Mouse (Mus musculus) brain, embryonic 14.5 days (tissue): ENCODE measurements around the gene Nol8. TPM values are rescaled to one million over a fixed set of nuclear protein-coding genes. Genes with fewer than 3 reads are reported as not detected.

Experiments
- DNase-seq: peaks from one replicate; pipeline ENCODE4 v3.0.0-alpha.2; 2011; ENCODE audit warnings: low read depth
- CTCF ChIP-seq: fragments of 200-500 bp; IDR thresholded peaks from 2 replicates; pipeline ENCODE4 v1.5.1; 2012; ENCODE audit warnings: inconsistent platforms, mild to moderate bottlenecking, moderate library complexity, borderline replicate concordance; ENCODE audit not compliant: insufficient read depth, insufficient read length; ENCODE audit errors: extremely low read depth
- POLR2A ChIP-seq: fragments of 200-500 bp; IDR thresholded peaks from 2 replicates; pipeline ENCODE4 v1.6.1; 2012; ENCODE audit warnings: mild to moderate bottlenecking, inconsistent platforms, borderline replicate concordance; ENCODE audit not compliant: poor library complexity, insufficient read depth, insufficient read length, severe bottlenecking; ENCODE audit errors: extremely low read depth
- polyA plus RNA-seq: library from polyadenylated mRNA; depleted of rRNA; stranded (reverse); fragments of >200 nt; gene quantifications from 2 replicates; pipeline ENCODE4 v1.2.3, GENCODE M21; 2012; rRNA removed

The Nol8 gene
- 10.6 and 11.6 TPM in 2 replicates for polyA plus RNA-seq

- peak; percentile 100 for DNase-seq
These were observed at the start of gene Nol8, which contains the start of gene Cenpp for GRCm38 (mm10) chr13:49652481-49653179. Gene Nol8, plus strand, starts transcription at chr13:49653078. Gene Cenpp, minus strand, starts transcription at chr13:49652785.

GRCm38 (mm10) chr13:49603603-49604002, 49.3 kb upstream of the Nol8 start:
- no peak for TF ChIP-seq CTCF
- TF ChIP-seq POLR2A, result no peak
- no peak for DNase-seq

More at GRCm38 (mm10) chr13:49652481-49653179, at the start of gene Nol8, which contains the start of gene Cenpp:
- TF ChIP-seq CTCF (no peak), POLR2A (no peak)

GRCm38 (mm10) chr13:49607714-49608113, 45.2 kb upstream of the Nol8 start, which contains the start of gene Ogn:
Gene Ogn, plus strand, starts transcription at chr13:49608046.
- peak; percentile 65 for DNase-seq
- no peak for TF ChIP-seq POLR2A

- no peak for DNase-seq
- TF ChIP-seq POLR2A (no peak), CTCF (no peak)
These were observed 44.1 kb upstream of the Nol8 start for GRCm38 (mm10) chr13:49608589-49609322.

- no peak for DNase-seq
These were observed 35.9 kb upstream of the Nol8 start for GRCm38 (mm10) chr13:49617021-49617420.

GRCm38 (mm10) chr13:49618365-49618764, 34.5 kb upstream of the Nol8 start:
- no peak for TF ChIP-seq CTCF
- no peak for TF ChIP-seq POLR2A
- no peak for DNase-seq

More at GRCm38 (mm10) chr13:49617021-49617420, 35.9 kb upstream of the Nol8 start:
- TF ChIP-seq POLR2A, result no peak
- no peak for TF ChIP-seq CTCF

- no peak for DNase-seq
- TF ChIP-seq POLR2A (no peak), CTCF (no peak)
These were observed 29.7 kb upstream of the Nol8 start for GRCm38 (mm10) chr13:49623216-49623615.

- TF ChIP-seq CTCF (no peak), POLR2A (no peak)
- no peak for DNase-seq
These were observed 24.7 kb upstream of the Nol8 start for GRCm38 (mm10) chr13:49628167-49628566.

- TF ChIP-seq CTCF (no peak), POLR2A (no peak)
- DNase-seq, result no peak
These were observed 23.8 kb upstream of the Nol8 start for GRCm38 (mm10) chr13:49629076-49629475.

- no peak for TF ChIP-seq POLR2A
- TF ChIP-seq CTCF, result no peak
- no peak for DNase-seq
These were observed 12.9 kb upstream of the Nol8 start for GRCm38 (mm10) chr13:49639965-49640364.

GRCm38 (mm10) chr13:49642650-49643049, 10.2 kb upstream of the Nol8 start:
- TF ChIP-seq CTCF, result no peak
- no peak for TF ChIP-seq POLR2A
- no peak for DNase-seq

- DNase-seq, result no peak
- no peak for TF ChIP-seq CTCF
- TF ChIP-seq POLR2A, result no peak
These were observed 9.1 kb upstream of the Nol8 start for GRCm38 (mm10) chr13:49643669-49644362.
